ENCODE assay signal across 7 mouse cellular contexts in the genomic region with DNA sequence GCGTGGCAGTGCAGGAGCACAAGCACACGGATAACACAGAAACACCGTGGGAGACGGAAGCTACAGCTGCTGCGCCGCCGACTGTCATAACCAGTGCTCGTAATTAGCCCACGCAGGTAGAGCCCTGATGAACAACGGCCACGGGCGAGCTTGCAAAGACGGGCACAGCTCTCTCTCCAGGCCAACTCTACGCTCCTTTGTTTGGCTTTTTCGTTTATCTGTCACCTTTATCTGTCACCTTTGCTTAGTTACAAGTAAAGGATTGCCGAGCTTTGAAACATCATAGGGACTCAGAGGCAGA.
DNase-seq lines count a peak whose midpoint lies in the region; ATAC-seq and TF ChIP-seq lines count a peak whose summit lies in the region.

No protein-coding gene starts in this region.

- TF ChIP-seq EP300 in stomach, postnatal 0 days (optimal IDR thresholded peaks at IDR 0.05) = no peak

- H3K27ac ChIP-seq in lung, embryonic 16.5 days (ENCODE audit: low read length) = no peak overlapping the region
- no peak overlapping the region for H3K27ac ChIP-seq in forebrain, embryonic 16.5 days (ENCODE audit: low read length)
- H3K27ac ChIP-seq in liver, embryonic 13.5 days = no peak overlapping the region
- H3K27ac ChIP-seq in stomach, postnatal 0 days (replicated peaks) = no peak overlapping the region

- H3K27me3 ChIP-seq in lung, embryonic 16.5 days (ENCODE audit: control insufficient read depth, insufficient read depth, low read depth, low read length) = peaks cover 2% of the 10 kb centered on the region; the same call in 1 of the 2 replicates
- H3K27me3 ChIP-seq in forebrain, embryonic 16.5 days (replicated peaks; ENCODE audit: control insufficient read depth, insufficient read depth, low read length) = no peaks in the 10 kb centered on the region
- H3K27me3 ChIP-seq in liver, embryonic 13.5 days = 0 out of 2 replicates have a peak, but pooled peaks cover 8% of the 10 kb centered on the region
- no peaks in the 10 kb centered on the region for H3K27me3 ChIP-seq in stomach, postnatal 0 days (ENCODE audit: control insufficient read depth, insufficient read depth, low read length)

- peak overlapping the region; percentile 76 for H3K4me2 ChIP-seq in lung, embryonic 16.5 days (ENCODE audit: low read depth, low read length)
- peak overlapping the region; percentile 43 for H3K4me2 ChIP-seq in forebrain, embryonic 16.5 days (ENCODE audit: low read length)
- H3K4me2 ChIP-seq in liver, embryonic 13.5 days = peak overlapping the region; percentile 48
- H3K4me2 ChIP-seq in stomach, postnatal 0 days (replicated peaks; ENCODE audit: low read depth) = peak overlapping the region; percentile 55

- ATAC-seq in lung, embryonic 16.5 days (ENCODE audit: low read depth) = no peak
- ATAC-seq in forebrain, embryonic 16.5 days = peak; percentile 62
- no peak for ATAC-seq in liver, embryonic 13.5 days (ENCODE audit: low read depth)
- no peak for ATAC-seq in stomach, postnatal 0 days (ENCODE audit: low FRiP score, low TSS enrichment)

- no peaks in the 10 kb centered on the region for H3K36me3 ChIP-seq in lung, embryonic 16.5 days (ENCODE audit: control insufficient read depth, insufficient read depth, low read length)
- H3K36me3 ChIP-seq in forebrain, embryonic 16.5 days (ENCODE audit: control insufficient read depth, insufficient read depth) = no peaks in the 10 kb centered on the region
- H3K36me3 ChIP-seq in liver, embryonic 13.5 days = no peaks in the 10 kb centered on the region
- no peaks in the 10 kb centered on the region for H3K36me3 ChIP-seq in stomach, postnatal 0 days (ENCODE audit: control insufficient read depth, insufficient read depth, low read length)

- peaks cover 2% of the 10 kb centered on the region; the same call in 1 of the 2 replicates for H3K4me1 ChIP-seq in lung, embryonic 16.5 days (replicated peaks; ENCODE audit: control insufficient read depth, insufficient read depth, low read length)
- H3K4me1 ChIP-seq in forebrain, embryonic 16.5 days (replicated peaks; ENCODE audit: control insufficient read depth, insufficient read depth, low read length) = no peaks in the 10 kb centered on the region; the same call in 1 of the 2 replicates
- no peaks in the 10 kb centered on the region for H3K4me1 ChIP-seq in liver, embryonic 13.5 days (replicated peaks)
- no peaks in the 10 kb centered on the region for H3K4me1 ChIP-seq in stomach, postnatal 0 days (replicated peaks; ENCODE audit: control insufficient read depth, insufficient read depth)

- peak overlapping the region; percentile 44 for H3K4me3 ChIP-seq in lung, embryonic 16.5 days (ENCODE audit: low read length)
- peak overlapping the region; percentile 38 for H3K4me3 ChIP-seq in forebrain, embryonic 16.5 days (replicated peaks; ENCODE audit: low read length)
- peak overlapping the region; percentile 19; the same call in 1 of the 2 replicates for H3K4me3 ChIP-seq in liver, embryonic 13.5 days (replicated peaks)
- peak overlapping the region; percentile 20; the same call in 1 of the 2 replicates for H3K4me3 ChIP-seq in stomach, postnatal 0 days (ENCODE audit: low read depth, low read length)

- H3K9me3 ChIP-seq in lung, embryonic 16.5 days (ENCODE audit: control insufficient read depth, low read length) = no peaks in the 10 kb centered on the region
- H3K9me3 ChIP-seq in forebrain, embryonic 16.5 days (ENCODE audit: control insufficient read depth, low read length) = no peaks in the 10 kb centered on the region
- no peaks in the 10 kb centered on the region for H3K9me3 ChIP-seq in liver, embryonic 13.5 days (replicated peaks)
- no peaks in the 10 kb centered on the region for H3K9me3 ChIP-seq in stomach, postnatal 0 days (ENCODE audit: control insufficient read depth, low read length)

- 31% methylated on average over 16 of the region's 16 CpGs for WGBS in lung, embryonic 16.5 days
- 57% methylated on average over 16 of the region's 16 CpGs for WGBS in forebrain, embryonic 16.5 days
- WGBS in liver, embryonic 13.5 days (ENCODE audit: insufficient replicate concordance) = 50% methylated on average over 16 of the region's 16 CpGs
- WGBS in stomach, postnatal 0 days = 39% methylated on average over 16 of the region's 16 CpGs

- no peak for TF ChIP-seq CTCF in stomach, postnatal 0 days (IDR thresholded peaks at IDR 0.05; ENCODE audit: low read depth)

- no peak for DNase-seq in lung, postnatal 14 days
- DNase-seq in liver, embryonic 13.5 days = no peak
- no peak for DNase-seq in stomach, postnatal 0 days (ENCODE audit: low spot score)
- DNase-seq in left cerebral cortex, adult 9 months (ENCODE audit: low spot score in 2 of 2) = no peak
- no peak for DNase-seq in adrenal gland, adult 2 months

- peak overlapping the region; percentile 58 for H3K9ac ChIP-seq in lung, embryonic 16.5 days (ENCODE audit: low read length)
- H3K9ac ChIP-seq in forebrain, embryonic 16.5 days (replicated peaks; ENCODE audit: low read depth, low read length) = peak overlapping the region; percentile 58
- H3K9ac ChIP-seq in liver, embryonic 13.5 days = no peak overlapping the region
- H3K9ac ChIP-seq in stomach, postnatal 0 days (ENCODE audit: low read length) = peak overlapping the region; percentile 53
